ENCODE assay signal across 7 mouse cellular contexts in genomic region chr7:102211071-102211470, GRCm38 (mm10). TPM values are rescaled to one million over a fixed set of nuclear protein-coding genes. Genes with fewer than 3 reads are reported as not detected.
A peak's percentile ranks its signal among the peaks of the same experiment; 100 is the strongest.
DNase-seq lines count a peak whose midpoint lies in the region; ATAC-seq and TF ChIP-seq lines count a peak whose summit lies in the region.

No protein-coding gene starts in this region.

- H3K27me3 ChIP-seq in lung, postnatal 0 days (replicated peaks; ENCODE audit: insufficient read depth, low read length), result no peaks in the 10 kb centered on the region
- no peaks in the 10 kb centered on the region for H3K27me3 ChIP-seq in limb, embryonic 13.5 days
- H3K27me3 ChIP-seq in stomach, embryonic 16.5 days (ENCODE audit: control insufficient read depth, insufficient read depth, low read length), result no peaks in the 10 kb centered on the region

- TF ChIP-seq CTCF in lung, postnatal 0 days (IDR thresholded peaks at IDR 0.05), result 0 out of 2 replicates have a peak, but pooled peaks have one; percentile 4
- TF ChIP-seq CTCF in embryonic fibroblast, embryonic 13.5 days (IDR thresholded peaks at IDR 0.05; ENCODE audit: borderline replicate concordance, insufficient read depth, low read length), result no peak

- H3K27ac ChIP-seq in lung, postnatal 0 days (ENCODE audit: low read length), result peak overlapping the region; percentile 92
- peak overlapping the region; percentile 77 for H3K27ac ChIP-seq in embryonic fibroblast, embryonic 13.5 days (ENCODE audit: insufficient read depth, low read length)
- H3K27ac ChIP-seq in limb, embryonic 13.5 days, result peak overlapping the region; percentile 89
- peak overlapping the region; percentile 83 for H3K27ac ChIP-seq in stomach, embryonic 16.5 days (ENCODE audit: low read length)

- H3K4me2 ChIP-seq in lung, postnatal 0 days (replicated peaks; ENCODE audit: low read depth, low read length), result peak overlapping the region; percentile 75
- peak overlapping the region; percentile 71 for H3K4me2 ChIP-seq in limb, embryonic 13.5 days (replicated peaks)
- H3K4me2 ChIP-seq in stomach, embryonic 16.5 days (ENCODE audit: low read depth, low read length), result peak overlapping the region; percentile 64

- H3K9me3 ChIP-seq in lung, postnatal 0 days (ENCODE audit: low read length), result no peaks in the 10 kb centered on the region
- H3K9me3 ChIP-seq in limb, embryonic 13.5 days, result no peaks in the 10 kb centered on the region
- no peaks in the 10 kb centered on the region for H3K9me3 ChIP-seq in stomach, embryonic 16.5 days (replicated peaks; ENCODE audit: control insufficient read depth, low read length)

- peak overlapping the region; percentile 48; the same call in 1 of the 2 replicates for H3K9ac ChIP-seq in lung, postnatal 0 days (replicated peaks; ENCODE audit: low read depth)
- H3K9ac ChIP-seq in limb, embryonic 13.5 days, result peak overlapping the region; percentile 70
- peak overlapping the region; percentile 73 for H3K9ac ChIP-seq in stomach, embryonic 16.5 days (ENCODE audit: low read length)

- no peak for DNase-seq in lung, postnatal 0 days (ENCODE audit: low spot score)
- DNase-seq in lung, postnatal 4 days, result no peak
- DNase-seq in right cerebral cortex, adult 18-20 months, result no peak
- no peak for DNase-seq in right cerebral cortex, postnatal 14 days

- WGBS in lung, postnatal 0 days, result 54% methylated on average over 3 of the region's 3 CpGs
- WGBS in limb, embryonic 13.5 days, result 63% methylated on average over 3 of the region's 3 CpGs
- WGBS in stomach, embryonic 16.5 days, result 50% methylated on average over 3 of the region's 3 CpGs

- no peak for ATAC-seq in lung, postnatal 0 days
- no peak for ATAC-seq in limb, embryonic 13.5 days (ENCODE audit: low FRiP score, low read depth)
- no peak for ATAC-seq in stomach, embryonic 16.5 days (ENCODE audit: insufficient read depth, low FRiP score)

- no peak for TF ChIP-seq EP300 in lung, postnatal 0 days (IDR thresholded peaks at IDR 0.05)

- no peaks in the 10 kb centered on the region for H3K36me3 ChIP-seq in lung, postnatal 0 days (ENCODE audit: insufficient read depth, low read length)
- no peaks in the 10 kb centered on the region for H3K36me3 ChIP-seq in limb, embryonic 13.5 days
- no peaks in the 10 kb centered on the region for H3K36me3 ChIP-seq in stomach, embryonic 16.5 days (ENCODE audit: control insufficient read depth, insufficient read depth, low read length)

- peaks cover 8% of the 10 kb centered on the region; the same call in 1 of the 2 replicates for H3K4me1 ChIP-seq in lung, postnatal 0 days (ENCODE audit: insufficient read depth, low read depth, low read length)
- no peaks in the 10 kb centered on the region; the same call in none of the 2 replicates for H3K4me1 ChIP-seq in embryonic fibroblast, embryonic 13.5 days (ENCODE audit: control insufficient read depth, insufficient read depth, low read length)
- H3K4me1 ChIP-seq in limb, embryonic 13.5 days, result peaks cover 18% of the 10 kb centered on the region
- peaks cover 5% of the 10 kb centered on the region for H3K4me1 ChIP-seq in stomach, embryonic 16.5 days (ENCODE audit: control insufficient read depth, insufficient read depth, low read length)

- H3K4me3 ChIP-seq in lung, postnatal 0 days (ENCODE audit: low read depth, low read length), result peak overlapping the region; percentile 89; the same call in 1 of the 2 replicates
- peak overlapping the region; percentile 60 for H3K4me3 ChIP-seq in embryonic fibroblast, embryonic 13.5 days (ENCODE audit: insufficient read depth, low read length)
- H3K4me3 ChIP-seq in limb, embryonic 13.5 days, result peak overlapping the region; percentile 89
- peak overlapping the region; percentile 90 for H3K4me3 ChIP-seq in stomach, embryonic 16.5 days (replicated peaks; ENCODE audit: low read length)

- no peak for TF ChIP-seq POLR2A in embryonic fibroblast, embryonic 13.5 days (IDR thresholded peaks at IDR 0.05; ENCODE audit: low read depth, low read length)

RNA-seq across cellular contexts. Expression of gene Pgap2, which starts 1.1 kb away (rescaled TPM):
- 109 and 137 TPM in 2 replicates for polyA plus RNA-seq in lung, postnatal 0 days (2015; fragmentation: Nextera tagmentation; extraction: Ambion mirVana)
- 50.4 and 70.0 TPM in 2 replicates for polyA plus RNA-seq in embryonic fibroblast, embryonic 13.5 days (2011; ENCODE audit: insufficient read length, low read depth, missing spikeins)
- 82.3 and 88.6 TPM in 2 replicates for polyA plus RNA-seq in limb, embryonic 13.5 days (2015; fragmentation: Nextera tagmentation; extraction: Ambion mirVana)
- polyA plus RNA-seq in stomach, embryonic 16.5 days (2015; fragmentation: Nextera tagmentation; extraction: Ambion mirVana), result 109 and 126 TPM in 2 replicates

RNA-seq across cellular contexts. Expression of gene Nup98, which starts 1.1 kb away (rescaled TPM):
- 15.5 and 17.0 TPM in 2 replicates for polyA plus RNA-seq in lung, postnatal 0 days (2015; fragmentation: Nextera tagmentation; extraction: Ambion mirVana)
- 79.6 and 80.3 TPM in 2 replicates for polyA plus RNA-seq in embryonic fibroblast, embryonic 13.5 days (2011; ENCODE audit: insufficient read length, low read depth, missing spikeins)
- 38.2 and 42.9 TPM in 2 replicates for polyA plus RNA-seq in limb, embryonic 13.5 days (2015; fragmentation: Nextera tagmentation; extraction: Ambion mirVana)
- 34.5 and 35.0 TPM in 2 replicates for polyA plus RNA-seq in stomach, embryonic 16.5 days (2015; fragmentation: Nextera tagmentation; extraction: Ambion mirVana)

RNA-seq across cellular contexts. Expression of gene Rhog, which starts 44.8 kb away (rescaled TPM):
- polyA plus RNA-seq in lung, postnatal 0 days (2015; fragmentation: Nextera tagmentation; extraction: Ambion mirVana), result 133 and 141 TPM in 2 replicates
- polyA plus RNA-seq in embryonic fibroblast, embryonic 13.5 days (2011; ENCODE audit: insufficient read length, low read depth, missing spikeins), result 63.8 and 66.2 TPM in 2 replicates
- 56.7 and 57.8 TPM in 2 replicates for polyA plus RNA-seq in limb, embryonic 13.5 days (2015; fragmentation: Nextera tagmentation; extraction: Ambion mirVana)
- 62.0 and 68.0 TPM in 2 replicates for polyA plus RNA-seq in stomach, embryonic 16.5 days (2015; fragmentation: Nextera tagmentation; extraction: Ambion mirVana)

RNA-seq across cellular contexts. Expression of gene Stim1, which starts 56.5 kb away (rescaled TPM):
- 18.6 and 19.1 TPM in 2 replicates for polyA plus RNA-seq in lung, postnatal 0 days (2015; fragmentation: Nextera tagmentation; extraction: Ambion mirVana)
- 20.5 and 27.6 TPM in 2 replicates for polyA plus RNA-seq in embryonic fibroblast, embryonic 13.5 days (2011; ENCODE audit: insufficient read length, low read depth, missing spikeins)
- polyA plus RNA-seq in limb, embryonic 13.5 days (2015; fragmentation: Nextera tagmentation; extraction: Ambion mirVana), result 23.7 and 25.2 TPM in 2 replicates
- polyA plus RNA-seq in stomach, embryonic 16.5 days (2015; fragmentation: Nextera tagmentation; extraction: Ambion mirVana), result 33.7 and 36.1 TPM in 2 replicates
